Mouse (Mus musculus) testis, adult 2 months (tissue): ENCODE data around the gene Cd19.

ENCODE experiments used
- CTCF ChIP-seq: fragments of 200-500 bp; IDR thresholded peaks from 2 replicates; pipeline ENCODE4 v1.5.1; 2012; ENCODE audit warnings: low read depth, mild to moderate bottlenecking, inconsistent platforms, low read length, moderate library complexity; ENCODE audit not compliant: control insufficient read depth, insufficient read depth, insufficient replicate concordance
- POLR2A ChIP-seq: fragments of 200-500 bp; IDR thresholded peaks from 2 replicates; pipeline ENCODE4 v1.6.1; 2012; ENCODE audit warnings: low read depth, mild to moderate bottlenecking, inconsistent platforms, low read length, moderate library complexity; ENCODE audit not compliant: control insufficient read depth

DNA sequence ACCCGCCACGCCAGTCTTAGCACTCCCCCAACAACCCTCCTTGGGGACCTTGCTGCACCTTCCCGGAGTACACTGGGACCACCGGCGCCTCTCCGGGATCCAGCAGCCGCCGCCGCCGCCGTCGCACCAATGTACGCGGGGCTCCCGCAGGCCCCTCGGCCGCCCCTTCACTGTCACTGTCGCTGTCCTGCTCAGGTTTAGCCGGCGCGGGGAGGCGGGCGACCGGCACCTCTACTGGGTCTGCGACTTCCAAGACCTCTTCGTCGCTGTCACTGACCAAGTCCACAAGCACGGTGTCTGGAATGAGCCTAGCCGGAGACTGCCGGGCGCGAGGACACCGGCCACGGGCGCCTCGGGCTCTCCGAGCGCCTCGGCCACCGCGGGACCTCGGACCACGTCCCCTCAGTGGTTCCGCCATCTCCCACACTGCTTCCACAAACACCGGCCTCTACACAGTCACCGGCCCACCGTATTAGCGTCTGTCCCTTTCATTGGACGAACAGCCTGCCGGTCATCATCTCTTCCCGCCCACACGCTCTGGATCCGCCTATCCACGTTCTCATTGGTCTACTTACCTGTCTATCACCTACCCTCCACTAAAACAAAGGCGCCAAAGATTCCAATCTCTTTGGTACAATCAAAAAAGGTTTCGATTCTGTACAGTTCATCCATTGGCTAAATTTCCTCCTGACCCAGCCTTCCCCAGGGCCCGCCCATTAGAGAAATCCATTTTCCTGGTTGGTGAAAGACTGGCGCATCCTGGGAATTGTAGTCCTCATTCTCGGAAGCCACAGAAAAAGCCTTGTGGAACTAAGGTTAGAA lies 18.2 kb downstream of the Cd19 start, which contains the start of gene Nfatc2ip:
- TF ChIP-seq CTCF (no peak), POLR2A (peak; percentile 100)
